Mouse (Mus musculus): ENCODE measurements at regions not wholly inside any gene's neighbourhood (a gene's known extent, or its start where the extent isn't known, plus 50 kb on each side); places are given as distances from the start of the nearest gene placed in this dataset.

- Histone ChIP-seq H3K4me1 (replicated peaks) (no peaks in the 10 kb centered on the region), H3K9ac (replicated peaks) (no peak overlapping the region), H3K27ac (no peak overlapping the region), H3K27me3 (peaks cover 9% of the 10 kb centered on the region), H3K4me3 (replicated peaks) (no peak overlapping the region), H3K36me3 (no peaks in the 10 kb centered on the region), H3K4me2 (no peak overlapping the region), H3K9me3 (no peaks in the 10 kb centered on the region)
- WGBS: 75% methylated on average over 5 of the region's 5 CpGs
- no peak for ATAC-seq (ENCODE audit: insufficient number of reproducible peaks, insufficient read depth, low FRiP score, low TSS enrichment, low read depth)
These were observed 96.3 kb upstream of the Mphosph6 start for GRCm38 (mm10) chr8:117898015-117898414.

- 41% methylated on average over 8 of the region's 8 CpGs for WGBS
- H3K4me3 ChIP-seq (replicated peaks): no peak overlapping the region
- no peak overlapping the region for H3K9ac ChIP-seq (replicated peaks)
- peaks cover 9% of the 10 kb centered on the region for H3K27me3 ChIP-seq
- H3K4me2 ChIP-seq: no peak overlapping the region
- no peak overlapping the region for H3K27ac ChIP-seq
- no peaks in the 10 kb centered on the region for H3K36me3 ChIP-seq
- H3K9me3 ChIP-seq: no peaks in the 10 kb centered on the region
- no peak for ATAC-seq (ENCODE audit: insufficient number of reproducible peaks, insufficient read depth, low FRiP score, low TSS enrichment, low read depth)
- H3K4me1 ChIP-seq (replicated peaks): no peaks in the 10 kb centered on the region
These were observed 93.1 kb upstream of the Mphosph6 start for GRCm38 (mm10) chr8:117894861-117895260.

GRCm38 (mm10) chr8:117890211-117890610 lies 88.5 kb upstream of the Mphosph6 start:
- Histone ChIP-seq H3K4me2 (no peak overlapping the region), H3K4me3 (replicated peaks) (no peak overlapping the region), H3K27me3 (0 out of 2 replicates have a peak, but pooled peaks cover 1% of the 10 kb centered on the region), H3K9ac (replicated peaks) (no peak overlapping the region), H3K9me3 (no peaks in the 10 kb centered on the region), H3K4me1 (replicated peaks) (no peaks in the 10 kb centered on the region), H3K27ac (no peak overlapping the region), H3K36me3 (no peaks in the 10 kb centered on the region)
- WGBS: 75% methylated on average over 3 of the region's 3 CpGs
- ATAC-seq (ENCODE audit: insufficient number of reproducible peaks, insufficient read depth, low FRiP score, low TSS enrichment, low read depth): no peak

GRCm38 (mm10) chr8:117881414-117881973 lies 79.8 kb upstream of the Mphosph6 start:
- H3K9me3 ChIP-seq: peaks cover 4% of the 10 kb centered on the region; the same call in 1 of the 2 replicates
- H3K36me3 ChIP-seq: no peaks in the 10 kb centered on the region
- H3K4me1 ChIP-seq (replicated peaks): no peaks in the 10 kb centered on the region
- ATAC-seq (ENCODE audit: insufficient number of reproducible peaks, insufficient read depth, low FRiP score, low TSS enrichment, low read depth): no peak
- no peak overlapping the region for H3K27ac ChIP-seq
- H3K9ac ChIP-seq (replicated peaks): no peak overlapping the region
- H3K4me2 ChIP-seq: no peak overlapping the region
- H3K4me3 ChIP-seq (replicated peaks): no peak overlapping the region
- 90% methylated on average over 8 of the region's 8 CpGs for WGBS
- no peaks in the 10 kb centered on the region for H3K27me3 ChIP-seq

- peaks cover 10% of the 10 kb centered on the region; the same call in 1 of the 2 replicates for H3K9me3 ChIP-seq
- no peak overlapping the region for H3K4me2 ChIP-seq
- no peak overlapping the region for H3K9ac ChIP-seq (replicated peaks)
- 78% methylated on average over 13 of the region's 13 CpGs for WGBS
- H3K4me3 ChIP-seq (replicated peaks): no peak overlapping the region
- H3K4me1 ChIP-seq (replicated peaks): no peaks in the 10 kb centered on the region
- H3K27ac ChIP-seq: no peak overlapping the region
- no peak for ATAC-seq (ENCODE audit: insufficient number of reproducible peaks, insufficient read depth, low FRiP score, low TSS enrichment, low read depth)
- H3K36me3 ChIP-seq: no peaks in the 10 kb centered on the region
- no peaks in the 10 kb centered on the region for H3K27me3 ChIP-seq
These were observed 78.7 kb upstream of the Mphosph6 start for GRCm38 (mm10) chr8:117880279-117880975.

- no peaks in the 10 kb centered on the region for H3K27me3 ChIP-seq
- WGBS: 28% methylated on average over 4 of the region's 4 CpGs
These were observed 71.9 kb upstream of the Mphosph6 start for GRCm38 (mm10) chr8:117873611-117874010.

GRCm38 (mm10) chr8:117867138-117867537 lies 65.4 kb upstream of the Mphosph6 start:
- no peaks in the 10 kb centered on the region for H3K27me3 ChIP-seq
- H3K27ac ChIP-seq: no peak overlapping the region
- H3K9me3 ChIP-seq: no peaks in the 10 kb centered on the region
- no peak overlapping the region for H3K4me3 ChIP-seq (replicated peaks)
- no peaks in the 10 kb centered on the region for H3K36me3 ChIP-seq
- 80% methylated on average over 2 of the region's 2 CpGs for WGBS
- H3K9ac ChIP-seq (replicated peaks): no peak overlapping the region
- no peaks in the 10 kb centered on the region for H3K4me1 ChIP-seq (replicated peaks)
- no peak for ATAC-seq (ENCODE audit: insufficient number of reproducible peaks, insufficient read depth, low FRiP score, low TSS enrichment, low read depth)
- no peak overlapping the region for H3K4me2 ChIP-seq

More at GRCm38 (mm10) chr8:117873611-117874010, 71.9 kb upstream of the Mphosph6 start:
- Histone ChIP-seq H3K36me3 (no peaks in the 10 kb centered on the region), H3K4me2 (no peak overlapping the region), H3K4me1 (replicated peaks) (0 out of 2 replicates have a peak, but pooled peaks cover 2% of the 10 kb centered on the region), H3K27ac (0 out of 2 replicates have a peak overlapping the region, but pooled peaks have one; percentile 17), H3K9me3 (peaks cover 10% of the 10 kb centered on the region; the same call in 1 of the 2 replicates), H3K9ac (replicated peaks) (no peak overlapping the region), H3K4me3 (replicated peaks) (no peak overlapping the region)
- ATAC-seq (ENCODE audit: insufficient number of reproducible peaks, insufficient read depth, low FRiP score, low TSS enrichment, low read depth): no peak

GRCm38 (mm10) chr8:117865014-117865413 lies 63.3 kb upstream of the Mphosph6 start:
- Histone ChIP-seq H3K27ac (no peak overlapping the region), H3K27me3 (peaks cover 3% of the 10 kb centered on the region; the same call in 1 of the 2 replicates), H3K9me3 (no peaks in the 10 kb centered on the region), H3K36me3 (no peaks in the 10 kb centered on the region), H3K4me1 (replicated peaks) (peaks cover 2% of the 10 kb centered on the region; the same call in 1 of the 2 replicates), H3K9ac (replicated peaks) (no peak overlapping the region), H3K4me3 (replicated peaks) (no peak overlapping the region), H3K4me2 (no peak overlapping the region)
- WGBS: 38% methylated on average over 6 of the region's 6 CpGs
- no peak for ATAC-seq (ENCODE audit: insufficient number of reproducible peaks, insufficient read depth, low FRiP score, low TSS enrichment, low read depth)

GRCm38 (mm10) chr8:117863837-117864236 lies 62.1 kb upstream of the Mphosph6 start:
- Histone ChIP-seq H3K27ac (no peak overlapping the region), H3K27me3 (peaks cover 8% of the 10 kb centered on the region; the same call in 1 of the 2 replicates), H3K4me3 (replicated peaks) (no peak overlapping the region), H3K9me3 (no peaks in the 10 kb centered on the region), H3K36me3 (no peaks in the 10 kb centered on the region), H3K9ac (replicated peaks) (no peak overlapping the region), H3K4me2 (no peak overlapping the region), H3K4me1 (replicated peaks) (peaks cover 7% of the 10 kb centered on the region)
- 0 out of 2 replicates have a peak, but pooled peaks have one; percentile 26 for ATAC-seq (ENCODE audit: insufficient number of reproducible peaks, insufficient read depth, low FRiP score, low TSS enrichment, low read depth)
- WGBS: 49% methylated on average over 2 of the region's 2 CpGs

- no peak overlapping the region for H3K4me3 ChIP-seq (replicated peaks)
- no peaks in the 10 kb centered on the region for H3K36me3 ChIP-seq
- no peaks in the 10 kb centered on the region for H3K9me3 ChIP-seq
- peaks cover 8% of the 10 kb centered on the region; the same call in 1 of the 2 replicates for H3K27me3 ChIP-seq
- H3K4me1 ChIP-seq (replicated peaks): peaks cover 7% of the 10 kb centered on the region
- ATAC-seq (ENCODE audit: insufficient number of reproducible peaks, insufficient read depth, low FRiP score, low TSS enrichment, low read depth): no peak
- H3K4me2 ChIP-seq: no peak overlapping the region
- no peak overlapping the region for H3K9ac ChIP-seq (replicated peaks)
- no peak overlapping the region for H3K27ac ChIP-seq
- WGBS: 71% methylated on average over 2 of the region's 2 CpGs
These were observed 60.6 kb upstream of the Mphosph6 start for GRCm38 (mm10) chr8:117862318-117862717.

GRCm38 (mm10) chr8:117859734-117860133 lies 58.0 kb upstream of the Mphosph6 start:
- 4% methylated on average over 11 of the region's 11 CpGs for WGBS
- no peaks in the 10 kb centered on the region for H3K36me3 ChIP-seq
- no peak for ATAC-seq (ENCODE audit: insufficient number of reproducible peaks, insufficient read depth, low FRiP score, low TSS enrichment, low read depth)
- H3K4me3 ChIP-seq (replicated peaks): peak overlapping the region; percentile 3; the same call in 1 of the 2 replicates
- H3K9ac ChIP-seq (replicated peaks): no peak overlapping the region
- H3K9me3 ChIP-seq: no peaks in the 10 kb centered on the region
- H3K27ac ChIP-seq: no peak overlapping the region
- peaks cover 8% of the 10 kb centered on the region; the same call in 1 of the 2 replicates for H3K27me3 ChIP-seq
- peaks cover 7% of the 10 kb centered on the region for H3K4me1 ChIP-seq (replicated peaks)
- H3K4me2 ChIP-seq: peak overlapping the region; percentile 40

Measured in limb, embryonic 12.5 days (tissue).